Mouse (Mus musculus): ENCODE measurements around the gene Usp6nl.

DNA sequence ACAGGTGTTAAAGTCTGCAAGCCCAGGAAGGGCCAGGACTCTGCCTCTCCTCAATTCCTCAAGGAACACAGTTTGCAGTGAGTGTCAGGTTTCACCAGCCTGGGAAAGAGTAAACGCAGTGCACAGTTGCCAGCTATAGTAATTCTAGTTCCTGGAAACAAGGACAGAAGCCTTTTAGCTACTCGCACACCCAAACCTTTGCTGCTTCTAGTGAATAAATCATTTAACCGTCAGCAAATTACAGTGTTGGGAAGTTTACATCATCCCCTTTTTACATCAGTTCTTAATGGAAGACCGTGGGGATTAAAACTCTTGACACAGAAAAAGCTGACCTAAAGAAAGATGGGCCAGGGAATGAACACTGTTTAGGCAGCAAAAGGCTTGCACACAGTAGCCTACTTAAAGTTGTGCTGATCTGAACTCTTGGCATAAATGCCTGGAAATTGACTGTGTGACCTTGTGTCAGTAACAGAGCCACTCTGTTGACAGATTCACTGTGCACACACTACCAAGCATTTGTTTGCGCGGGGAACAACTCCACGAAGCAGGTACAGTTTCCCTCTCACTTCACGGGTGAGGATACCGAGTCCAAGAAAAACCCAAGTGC, 595 bp upstream of the Usp6nl start:
- no peak for TF ChIP-seq POLR2A (IDR thresholded peaks at IDR 0.05; ENCODE audit: insufficient read depth, low read depth, low read length)
- no peak for TF ChIP-seq CTCF (IDR thresholded peaks at IDR 0.05)
- TF ChIP-seq EP300 (IDR thresholded peaks at IDR 0.05; ENCODE audit: insufficient read depth, low read depth, low read length), result no peak

All from heart, adult 2 months (tissue).